In genomic region chr1:88378446-88378845, GRCm38 (mm10) we compare ENCODE assay signal across 19 mouse cellular contexts. TPM values are rescaled to one million over a fixed set of nuclear protein-coding genes. Genes with fewer than 3 reads are reported as not detected.
DNase-seq lines count a peak whose midpoint lies in the region.
"Had no signal": no experiment of that assay in that cellular context is flagged by ENCODE, and none has a peak within 500 bp of the region (broad histone marks: within the 10 kb centered on the region; RNA-seq: fewer than 3 reads in every experiment).

No protein-coding gene starts in this region.

- peak; percentile 1 to 15 for DNase-seq in adrenal gland, postnatal 36 days
- DNase-seq in adrenal gland, adult 8-10 months, result no peak
- DNase-seq in kidney, postnatal 14 days, result peak; percentile 21
- no peak for DNase-seq in kidney, postnatal 4 days
- DNase-seq in lung, postnatal 36 days, result peak; percentile 2
- DNase-seq in lung, postnatal 25 days (ENCODE audit: low spot score), result no peak
- no peak for DNase-seq in layer of hippocampus, adult 9-11 months
- DNase-seq: cerebellum, adult 18-20 months; cerebellum, postnatal 36 days; gastrocnemius, postnatal 10 days; kidney, adult 11 months; layer of hippocampus, postnatal 36 days; left cerebral cortex, postnatal 4 days; liver, embryonic 13.5 days; midbrain, embryonic 14.5 days; thymus, postnatal 4 days had no signal

RNA-seq across cellular contexts. Expression of gene Spp2, which starts 28.3 kb away (rescaled TPM):
- total RNA-seq in adrenal gland, postnatal 36 days (2021), result not detected
- not detected for total RNA-seq in adrenal gland, adult 8-10 months (2022)
- total RNA-seq: granulocyte monocyte progenitor cell, adult 5-6 weeks; heart, postnatal 14 days; layer of hippocampus, postnatal 36 days; monocyte, adult 5-6 weeks had no signal

Comparison
In these comparisons a context has a peak if more than half of its experiments do, and no peak if none do; other contexts are left out.
1. DNase-seq: peak in adrenal gland, postnatal 36 days (2 of 2), kidney, postnatal 14 days (single experiment) and lung, postnatal 36 days (single experiment); none in adrenal gland, adult 8-10 months (single experiment), kidney, postnatal 4 days (0 of 2), lung, postnatal 25 days (single experiment) and layer of hippocampus, adult 9-11 months (single experiment).